Mouse (Mus musculus): ENCODE measurements around the gene Olfr1386. TPM values are rescaled to one million over a fixed set of nuclear protein-coding genes. Genes with fewer than 3 reads are reported as not detected.
"Not testable (repeated sequence)": the region's sequence is repeated elsewhere in the genome, so short reads cannot be mapped to it uniquely, and the experiment has no call there.

The Olfr1386 gene
- not detected in 2 replicates for polyA plus RNA-seq (2015; fragmentation: Nextera tagmentation; extraction: Ambion mirVana)

DNA sequence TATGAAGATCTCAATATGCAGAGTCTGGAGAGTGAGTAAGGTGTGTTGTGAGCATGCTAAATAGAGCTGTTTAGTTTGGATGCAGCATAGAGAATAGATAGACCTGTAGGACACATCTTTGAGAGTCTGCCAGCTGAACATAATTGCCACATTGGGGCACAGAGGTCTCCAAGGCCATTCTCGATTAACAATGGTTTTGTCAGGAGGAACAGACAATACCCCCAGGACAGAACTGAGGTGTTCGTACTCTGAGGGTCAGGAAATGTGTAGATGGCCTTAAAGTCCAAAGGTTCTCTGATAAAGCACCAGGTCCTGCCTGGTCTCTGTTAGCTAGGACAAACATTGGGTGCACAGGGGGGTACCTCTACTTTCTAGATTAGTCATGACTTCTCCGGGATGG lies at the start of gene Olfr1386:
Gene Olfr1386, plus strand, starts transcription at position 301 of the 400 bp plus-strand sequence.
- not testable (repeated sequence) for H3K9me3 ChIP-seq; H3K9ac ChIP-seq; H3K4me3 ChIP-seq; H3K4me1 ChIP-seq (replicated peaks); H3K27ac ChIP-seq; H3K27me3 ChIP-seq; H3K36me3 ChIP-seq; H3K4me2 ChIP-seq; ATAC-seq (ENCODE audit: low FRiP score)
- WGBS = 84% methylated on average over 3 of the region's 3 CpGs

DNA sequence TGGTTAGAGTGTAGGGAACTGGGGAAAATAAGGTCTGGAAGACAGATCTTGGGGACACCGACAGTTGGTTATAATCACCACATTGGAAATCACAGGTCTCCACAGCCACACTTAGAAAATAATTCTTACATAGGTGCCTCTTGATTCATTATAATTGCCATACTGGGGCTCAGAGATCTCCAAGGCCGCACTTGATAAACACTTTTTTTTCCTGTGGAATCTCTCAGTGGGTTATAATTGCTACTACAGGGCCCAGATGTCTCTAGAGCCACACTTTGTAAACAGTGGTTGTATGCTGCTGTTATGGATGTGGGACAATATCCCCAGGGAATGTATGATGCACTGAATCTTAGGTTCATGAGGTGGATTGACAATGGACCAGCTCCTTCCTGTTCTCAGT lies 42.1 kb upstream of the Olfr1386 start, which contains the start of gene Olfr1389:
Gene Olfr1389, plus strand, starts transcription at position 301 of the 400 bp plus-strand sequence.
- Histone ChIP-seq H3K27ac (no peak within 1 kb of the TSS), H3K4me2 (no peak within 1 kb of the TSS), H3K27me3 (no peaks in the 10 kb centered on the region), H3K36me3 (no peaks in the 10 kb centered on the region), H3K4me1 (replicated peaks) (no peaks in the 10 kb centered on the region), H3K9me3 (no peaks in the 10 kb centered on the region), H3K4me3 (no peak within 1 kb of the TSS), H3K9ac (no peak within 1 kb of the TSS)
- no peak for ATAC-seq (ENCODE audit: low FRiP score)
- 91% methylated on average over 2 of the region's 2 CpGs for WGBS

DNA sequence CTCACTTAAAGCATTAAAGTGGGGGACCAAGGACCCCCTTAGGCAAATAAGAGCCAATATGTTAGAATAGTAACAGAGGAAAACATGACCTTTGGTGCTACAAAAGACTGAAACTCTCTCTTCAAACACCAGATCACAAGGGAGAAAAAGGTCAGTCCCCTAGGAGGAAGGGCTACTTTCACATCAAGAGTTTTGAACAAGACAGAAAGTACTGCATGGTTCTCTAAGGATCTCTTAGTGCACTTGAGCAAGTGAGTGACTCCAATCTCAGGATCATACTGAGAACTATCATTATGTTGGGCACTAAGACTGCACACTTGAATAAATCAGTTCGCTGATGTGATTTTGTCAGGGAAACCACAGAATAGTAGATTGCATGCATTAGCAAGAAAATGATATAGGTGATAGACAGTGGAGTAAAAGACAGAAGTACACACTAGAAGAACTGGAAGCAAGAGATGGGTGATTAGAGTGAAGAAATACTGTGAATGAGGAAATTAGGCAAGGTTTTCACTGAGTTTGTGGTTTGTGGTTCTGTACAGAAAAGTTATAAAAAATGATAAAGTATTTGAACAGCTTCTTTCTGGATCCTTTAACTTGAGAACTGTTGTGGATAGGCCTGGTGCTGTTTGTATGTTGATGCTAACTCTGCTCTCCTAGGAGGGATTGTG lies 39.5 kb upstream of the Olfr1386 start:
- Histone ChIP-seq H3K4me1 (replicated peaks) (no peaks in the 10 kb centered on the region), H3K9me3 (no peaks in the 10 kb centered on the region), H3K27me3 (no peaks in the 10 kb centered on the region), H3K36me3 (no peaks in the 10 kb centered on the region), H3K27ac (no peak overlapping the region), H3K4me2 (no peak overlapping the region), H3K4me3 (no peak overlapping the region), H3K9ac (no peak overlapping the region)
- no peak for ATAC-seq (ENCODE audit: low FRiP score)
- WGBS = 90% methylated on average over 1 of the region's 1 CpGs

DNA sequence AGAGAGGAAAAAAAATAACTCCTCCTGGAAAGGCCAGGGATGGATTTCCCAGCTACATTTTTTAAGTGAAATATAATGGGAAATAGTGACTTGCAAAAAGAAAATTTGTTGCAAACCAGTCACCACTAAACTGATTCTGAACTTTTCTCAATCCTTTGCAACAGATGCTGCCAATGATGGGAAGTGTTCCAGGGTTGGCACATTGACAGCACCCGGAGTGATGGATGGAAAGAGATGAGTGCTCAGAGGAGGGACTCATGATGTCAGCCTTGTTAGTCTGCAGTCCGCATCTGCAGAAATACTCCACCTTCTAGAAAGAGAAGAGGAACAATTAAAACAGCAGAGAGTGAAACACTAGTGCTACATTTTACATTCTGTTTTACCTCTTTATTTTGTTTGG lies 35.2 kb upstream of the Olfr1386 start:
- H3K9me3 ChIP-seq = no peaks in the 10 kb centered on the region
- H3K27me3 ChIP-seq = no peaks in the 10 kb centered on the region
- no peak overlapping the region for H3K4me2 ChIP-seq
- no peak overlapping the region for H3K27ac ChIP-seq
- H3K9ac ChIP-seq = no peak overlapping the region
- no peak for ATAC-seq (ENCODE audit: low FRiP score)
- no peaks in the 10 kb centered on the region for H3K36me3 ChIP-seq
- WGBS = 97% methylated on average over 2 of the region's 2 CpGs
- H3K4me3 ChIP-seq = no peak overlapping the region
- H3K4me1 ChIP-seq (replicated peaks) = no peaks in the 10 kb centered on the region

DNA sequence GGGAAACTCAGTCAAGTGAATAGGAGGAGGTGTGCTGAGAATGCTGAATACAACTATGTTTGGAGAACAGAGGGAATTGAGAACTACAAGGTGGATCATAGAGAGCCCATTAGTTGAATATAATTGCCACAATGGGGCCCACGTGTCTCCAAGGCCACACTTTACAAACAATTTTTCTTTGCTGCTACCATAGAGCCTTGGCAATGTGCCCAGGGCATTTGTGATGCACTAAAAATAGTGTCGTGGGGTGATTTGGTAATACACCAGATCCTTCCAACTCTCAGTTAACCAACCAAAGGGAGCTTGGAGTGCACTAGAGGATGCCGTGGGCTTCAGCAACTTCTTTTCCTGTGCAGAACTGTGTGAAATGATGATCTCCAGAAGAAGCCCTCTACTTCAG lies 28.4 kb upstream of the Olfr1386 start, which contains the start of gene Olfr1388:
Gene Olfr1388, plus strand, starts transcription at position 214 of the 400 bp plus-strand sequence.
- no peak within 1 kb of the TSS for H3K27ac ChIP-seq
- no peak within 1 kb of the TSS for H3K4me3 ChIP-seq
- no peak within 1 kb of the TSS for H3K4me2 ChIP-seq
- 74% methylated on average over 3 of the region's 3 CpGs for WGBS
- no peaks in the 10 kb centered on the region for H3K36me3 ChIP-seq
- no peaks in the 10 kb centered on the region for H3K27me3 ChIP-seq
- no peaks in the 10 kb centered on the region for H3K4me1 ChIP-seq (replicated peaks)
- H3K9me3 ChIP-seq = no peaks in the 10 kb centered on the region
- no peak within 1 kb of the TSS for H3K9ac ChIP-seq
- ATAC-seq (ENCODE audit: low FRiP score) = no peak

DNA sequence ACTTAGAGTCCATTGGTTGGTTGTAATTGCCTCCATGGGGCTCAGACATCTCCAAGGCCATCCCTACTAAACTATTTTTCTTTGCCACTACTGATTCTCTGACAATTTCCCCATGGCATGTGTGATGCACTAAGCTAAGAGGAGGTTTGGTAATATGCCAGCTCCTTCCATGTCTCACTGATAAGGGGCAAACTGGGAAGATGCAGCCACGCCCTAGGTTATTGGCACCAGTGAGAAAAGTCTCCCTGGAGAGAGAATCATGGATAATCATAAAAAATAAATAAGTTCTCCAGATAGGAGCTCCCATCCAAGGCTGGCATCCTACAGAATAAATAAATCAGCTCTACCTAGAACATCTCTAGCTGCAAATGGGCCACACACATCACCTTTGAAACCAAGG lies 9.8 kb upstream of the Olfr1386 start, which contains the start of gene Olfr1387:
Gene Olfr1387, plus strand, starts transcription at position 301 of the 400 bp plus-strand sequence.
- Histone ChIP-seq H3K4me1 (replicated peaks) (no peaks in the 10 kb centered on the region), H3K9ac (no peak within 1 kb of the TSS), H3K27me3 (no peaks in the 10 kb centered on the region), H3K9me3 (no peaks in the 10 kb centered on the region), H3K4me2 (no peak within 1 kb of the TSS), H3K36me3 (no peaks in the 10 kb centered on the region), H3K27ac (no peak within 1 kb of the TSS), H3K4me3 (no peak within 1 kb of the TSS)
- WGBS = 89% methylated on average over 1 of the region's 1 CpGs
- no peak for ATAC-seq (ENCODE audit: low FRiP score)

DNA sequence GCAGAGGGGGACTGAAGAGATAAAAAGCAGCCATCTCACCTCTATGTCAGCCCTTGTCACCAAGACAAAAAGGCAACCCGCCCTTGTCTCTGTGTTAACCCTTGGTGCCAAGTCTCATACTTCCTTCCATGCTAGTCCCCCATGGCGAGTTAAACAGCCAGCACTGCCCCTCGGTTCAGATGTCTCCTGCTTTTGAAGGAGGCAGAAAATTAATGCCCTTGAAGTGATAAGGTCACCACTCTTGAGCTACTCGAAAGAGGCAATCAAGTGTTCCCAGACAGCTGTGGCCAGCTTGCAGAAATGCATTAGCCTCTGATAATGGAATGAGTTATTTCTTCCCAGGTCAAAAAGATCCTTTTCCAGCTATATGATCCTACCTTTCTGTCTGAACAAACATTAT lies 21.1 kb downstream of the Olfr1386 start:
- Histone ChIP-seq H3K4me1 (replicated peaks) (no peaks in the 10 kb centered on the region), H3K9me3 (no peaks in the 10 kb centered on the region), H3K36me3 (no peaks in the 10 kb centered on the region), H3K4me3 (no peak overlapping the region), H3K4me2 (no peak overlapping the region), H3K27ac (no peak overlapping the region), H3K9ac (no peak overlapping the region), H3K27me3 (no peaks in the 10 kb centered on the region)
- 43% methylated on average over 4 of the region's 4 CpGs for WGBS
- no peak for ATAC-seq (ENCODE audit: low FRiP score)

DNA sequence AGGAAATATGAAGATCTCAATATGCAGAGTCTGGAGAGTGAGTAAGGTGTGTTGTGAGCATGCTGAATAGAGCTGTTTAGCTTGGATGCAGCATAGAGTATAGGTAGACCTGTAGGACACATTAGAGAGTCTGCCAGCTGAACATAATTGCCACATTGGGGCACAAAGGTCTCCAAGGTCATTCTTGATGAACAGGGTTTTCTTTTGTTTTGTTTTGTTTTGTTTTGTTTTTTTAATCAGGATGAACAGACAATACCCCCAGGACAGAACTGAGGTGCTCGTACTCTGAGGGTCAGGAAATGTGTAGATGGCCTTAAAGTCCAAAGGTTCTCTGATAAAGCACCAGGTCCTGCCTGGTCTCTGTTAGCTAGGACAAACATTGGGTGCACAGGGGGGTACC lies 23.9 kb downstream of the Olfr1386 start, which contains the start of gene Olfr1385:
Gene Olfr1385, plus strand, starts transcription at position 301 of the 400 bp plus-strand sequence.
- not testable (repeated sequence) for H3K4me1 ChIP-seq (replicated peaks); H3K27ac ChIP-seq; H3K27me3 ChIP-seq; H3K4me2 ChIP-seq; H3K9ac ChIP-seq; H3K9me3 ChIP-seq; ATAC-seq (ENCODE audit: low FRiP score); H3K4me3 ChIP-seq; H3K36me3 ChIP-seq
- WGBS = 85% methylated on average over 1 of the region's 1 CpGs

DNA sequence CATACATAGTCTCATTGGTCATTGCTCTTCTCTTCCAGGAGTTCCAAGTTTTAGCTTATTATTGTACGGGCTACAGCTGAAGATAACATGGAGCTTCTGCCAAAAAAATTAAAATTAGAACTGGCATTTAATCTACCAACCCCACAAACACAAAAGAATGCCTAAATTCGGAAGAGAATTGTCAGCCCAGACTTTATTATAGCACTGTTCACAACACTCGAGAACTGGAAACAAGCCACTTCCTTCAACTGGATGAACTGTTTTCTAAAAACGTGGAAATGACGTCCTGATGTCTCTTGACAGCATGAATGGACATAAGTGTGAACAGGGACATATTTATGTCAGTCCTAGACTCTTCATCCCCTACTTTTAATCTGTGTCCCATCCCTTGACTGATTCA lies 53.2 kb downstream of the Olfr1386 start:
- H3K36me3 ChIP-seq = no peaks in the 10 kb centered on the region
- 82% methylated on average over 5 of the region's 5 CpGs for WGBS
- H3K9ac ChIP-seq = no peak overlapping the region
- no peak for ATAC-seq (ENCODE audit: low FRiP score)
- H3K27me3 ChIP-seq = no peaks in the 10 kb centered on the region
- no peak overlapping the region for H3K4me2 ChIP-seq
- no peaks in the 10 kb centered on the region for H3K9me3 ChIP-seq
- H3K4me3 ChIP-seq = no peak overlapping the region
- H3K27ac ChIP-seq = no peak overlapping the region
- H3K4me1 ChIP-seq (replicated peaks) = no peaks in the 10 kb centered on the region

DNA sequence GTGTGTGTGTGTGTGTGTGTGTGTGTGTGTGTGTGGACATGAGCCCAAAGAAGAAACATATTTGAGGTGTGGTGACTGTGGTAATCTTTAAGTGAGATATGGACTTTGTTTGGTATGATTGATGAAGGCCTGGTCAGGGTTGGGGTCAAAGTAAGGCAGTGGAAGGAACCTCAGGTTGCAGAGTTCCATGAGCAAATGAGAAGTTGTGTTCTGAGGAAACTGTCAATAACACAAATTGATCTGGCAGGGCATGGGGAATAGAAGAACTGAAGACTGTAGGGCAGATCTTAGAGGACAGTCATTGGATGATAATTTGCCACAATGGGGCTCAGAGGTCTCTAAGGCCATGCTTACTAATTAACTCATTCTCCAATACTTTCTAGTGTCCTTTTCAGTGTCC lies 54.5 kb downstream of the Olfr1386 start, which contains the start of gene Olfr1383:
Gene Olfr1383, plus strand, starts transcription at position 301 of the 400 bp plus-strand sequence.
- no peak within 1 kb of the TSS for H3K4me3 ChIP-seq
- H3K4me2 ChIP-seq = no peak within 1 kb of the TSS
- no peaks in the 10 kb centered on the region for H3K36me3 ChIP-seq
- no peaks in the 10 kb centered on the region for H3K27me3 ChIP-seq
- ATAC-seq (ENCODE audit: low FRiP score) = no peak
- H3K4me1 ChIP-seq (replicated peaks) = no peaks in the 10 kb centered on the region
- H3K27ac ChIP-seq = no peak within 1 kb of the TSS
- no peak within 1 kb of the TSS for H3K9ac ChIP-seq
- H3K9me3 ChIP-seq = no peaks in the 10 kb centered on the region

Other genes with a start within 250 kb of the Olfr1386 start
- gene Mgat1, start 220.9 kb upstream of the Olfr1386 start, polyA plus RNA-seq (2015; fragmentation: Nextera tagmentation; extraction: Ambion mirVana) = 31.0 and 34.0 TPM in 2 replicates
- gene Olfr1393, start 186.7 kb upstream of the Olfr1386 start, polyA plus RNA-seq (2015; fragmentation: Nextera tagmentation; extraction: Ambion mirVana) = 0.22 TPM in 1 of 2 replicates, not detected in the other
- gene Olfr1392, start 179.8 kb upstream of the Olfr1386 start, polyA plus RNA-seq (2015; fragmentation: Nextera tagmentation; extraction: Ambion mirVana) = not detected in 2 replicates
- gene Olfr10, start 160.3 kb upstream of the Olfr1386 start, polyA plus RNA-seq (2015; fragmentation: Nextera tagmentation; extraction: Ambion mirVana) = not detected in 2 replicates
- gene Olfr1391, start 142.3 kb upstream of the Olfr1386 start, polyA plus RNA-seq (2015; fragmentation: Nextera tagmentation; extraction: Ambion mirVana) = not detected in 2 replicates
- gene Olfr1390, start 129.9 kb upstream of the Olfr1386 start, polyA plus RNA-seq (2015; fragmentation: Nextera tagmentation; extraction: Ambion mirVana) = not detected in 2 replicates
- not detected in 2 replicates for gene Olfr1389, start 42.0 kb upstream of the Olfr1386 start, polyA plus RNA-seq (2015; fragmentation: Nextera tagmentation; extraction: Ambion mirVana)
- gene Olfr1388, start 28.4 kb upstream of the Olfr1386 start, polyA plus RNA-seq (2015; fragmentation: Nextera tagmentation; extraction: Ambion mirVana) = 0.09 TPM in 1 of 2 replicates, not detected in the other
- not detected in 2 replicates for gene Olfr1387, start 9.7 kb upstream of the Olfr1386 start, polyA plus RNA-seq (2015; fragmentation: Nextera tagmentation; extraction: Ambion mirVana)
- not detected in 2 replicates for gene Olfr1385, start 24.0 kb downstream of the Olfr1386 start, polyA plus RNA-seq (2015; fragmentation: Nextera tagmentation; extraction: Ambion mirVana)
- gene Olfr1384, start 41.7 kb downstream of the Olfr1386 start, polyA plus RNA-seq (2015; fragmentation: Nextera tagmentation; extraction: Ambion mirVana) = not detected in 2 replicates
- not detected in 2 replicates for gene Olfr1383, start 54.6 kb downstream of the Olfr1386 start, polyA plus RNA-seq (2015; fragmentation: Nextera tagmentation; extraction: Ambion mirVana)
- not detected in 2 replicates for gene Olfr1382, start 63.2 kb downstream of the Olfr1386 start, polyA plus RNA-seq (2015; fragmentation: Nextera tagmentation; extraction: Ambion mirVana)
- not detected in 2 replicates for gene Olfr1381, start 78.4 kb downstream of the Olfr1386 start, polyA plus RNA-seq (2015; fragmentation: Nextera tagmentation; extraction: Ambion mirVana)
- gene Olfr1380, start 91.8 kb downstream of the Olfr1386 start, polyA plus RNA-seq (2015; fragmentation: Nextera tagmentation; extraction: Ambion mirVana) = not detected in 2 replicates
- 1.5 and 2.2 TPM in 2 replicates for gene Flt4, start 144.2 kb downstream of the Olfr1386 start, polyA plus RNA-seq (2015; fragmentation: Nextera tagmentation; extraction: Ambion mirVana)
- not detected in 2 replicates for gene Scgb3a1, start 198.6 kb downstream of the Olfr1386 start, polyA plus RNA-seq (2015; fragmentation: Nextera tagmentation; extraction: Ambion mirVana)
- 57.1 and 57.4 TPM in 2 replicates for gene Cnot6, start 247.7 kb downstream of the Olfr1386 start, polyA plus RNA-seq (2015; fragmentation: Nextera tagmentation; extraction: Ambion mirVana)

Measured in hindbrain, embryonic 13.5 days (tissue).